Mouse (Mus musculus) inflammation-experienced regulatory T-cells, adult 6 months (primary cell): ENCODE data around the gene Prkaa1. TPM values are rescaled to one million over a fixed set of nuclear protein-coding genes. Genes with fewer than 3 reads are reported as not detected.

Experiments
- ATAC-seq: one replicate; pipeline ENCODE4 v1.8.0; 2017
- polyA plus RNA-seq, 3 experiments: library from polyadenylated mRNA; unstranded; fragments of 100-300 nt; shearing (Covaris generic); gene quantifications; one replicate each; pipeline ENCODE4 v1.2.1; 2017

Prkaa1 gene
- polyA plus RNA-seq: 10 to 100 TPM; 18.1 to 22.5 (median 21.9) TPM

GRCm38 (mm10) chr15:5143361-5144020 lies at the start of gene Prkaa1:
Gene Prkaa1, plus strand, starts transcription at chr15:5143861.
- ATAC-seq: peak; percentile 70

DNA sequence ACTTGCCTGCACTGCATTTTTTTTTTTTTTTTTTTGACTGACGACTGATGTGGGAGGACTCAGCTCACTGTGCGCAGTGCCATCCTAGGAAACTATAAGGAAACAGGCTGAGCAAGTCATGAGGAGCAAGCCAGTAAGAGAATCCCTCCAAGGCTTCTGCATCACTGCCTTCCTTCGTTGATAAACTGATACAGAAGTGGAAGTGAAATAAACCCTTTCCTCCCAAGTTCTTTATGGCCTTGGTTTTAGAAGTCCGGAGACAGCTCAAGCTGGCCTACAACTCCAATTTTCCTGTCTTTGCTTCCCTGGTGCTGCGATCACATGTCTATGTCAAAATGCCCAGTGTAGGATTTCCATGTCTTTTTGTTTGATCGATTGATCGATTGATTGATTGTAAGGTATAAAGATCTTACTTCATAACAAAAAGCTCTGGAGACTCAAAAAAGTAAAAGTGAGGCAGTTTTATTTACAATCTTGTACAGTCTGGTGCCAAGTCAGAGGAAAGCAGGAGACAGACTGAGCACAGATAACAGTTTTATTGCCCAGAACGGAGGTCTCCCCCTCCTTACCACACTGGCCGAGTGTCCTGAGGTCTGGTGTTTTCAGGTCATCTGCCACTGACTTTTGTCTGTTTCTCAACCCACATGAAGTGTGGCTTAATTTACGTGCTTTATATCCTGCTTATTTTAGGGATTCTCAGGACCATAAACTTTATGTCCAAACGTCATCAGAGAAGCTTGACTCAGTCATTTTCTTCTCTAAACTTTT lies 47.9 kb upstream of the Prkaa1 start:
- ATAC-seq: no peak

DNA sequence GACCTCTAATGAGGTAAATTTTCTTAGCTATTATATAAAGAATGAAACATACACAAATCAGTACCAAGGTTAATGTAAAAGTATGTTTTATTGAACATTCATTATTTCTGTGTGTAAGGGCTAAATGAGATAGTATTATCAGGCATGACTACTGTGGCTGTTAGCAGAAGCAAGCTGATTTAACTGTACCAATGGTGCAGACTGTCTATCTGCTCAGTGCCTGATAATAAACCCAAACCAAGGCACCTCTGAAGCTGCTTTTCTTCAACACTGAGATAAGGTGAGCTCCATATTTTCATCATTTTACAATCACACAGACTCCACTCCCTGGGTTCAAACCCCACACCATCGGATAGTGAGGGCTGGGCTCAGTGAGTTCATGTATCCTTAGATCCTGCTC lies 46.3 kb upstream of the Prkaa1 start:
- ATAC-seq: no peak

- no peak for ATAC-seq
Observed at GRCm38 (mm10) chr15:5102312-5102711, 41.3 kb upstream of the Prkaa1 start.

GRCm38 (mm10) chr15:5105891-5106290 lies 37.8 kb upstream of the Prkaa1 start:
- no peak for ATAC-seq

DNA sequence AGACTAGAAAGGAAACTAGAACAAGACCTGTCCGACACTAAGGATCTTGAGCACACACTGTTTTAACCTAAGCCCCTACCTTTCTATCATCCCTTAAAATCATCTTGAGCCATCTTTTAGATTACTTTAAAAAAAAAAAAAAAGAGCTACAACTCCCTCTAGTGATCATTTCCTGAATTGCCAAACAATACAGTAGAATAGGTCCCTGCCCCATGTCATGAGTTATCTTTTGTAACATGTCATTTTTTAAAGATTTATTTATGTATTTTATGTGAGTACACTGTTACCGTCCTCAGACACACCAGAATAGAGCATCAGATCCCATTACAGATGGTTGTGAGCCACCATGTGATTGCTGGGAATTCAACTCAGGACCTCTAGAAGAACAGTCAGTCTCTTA lies 37.4 kb upstream of the Prkaa1 start:
- peak; percentile 34 for ATAC-seq

DNA sequence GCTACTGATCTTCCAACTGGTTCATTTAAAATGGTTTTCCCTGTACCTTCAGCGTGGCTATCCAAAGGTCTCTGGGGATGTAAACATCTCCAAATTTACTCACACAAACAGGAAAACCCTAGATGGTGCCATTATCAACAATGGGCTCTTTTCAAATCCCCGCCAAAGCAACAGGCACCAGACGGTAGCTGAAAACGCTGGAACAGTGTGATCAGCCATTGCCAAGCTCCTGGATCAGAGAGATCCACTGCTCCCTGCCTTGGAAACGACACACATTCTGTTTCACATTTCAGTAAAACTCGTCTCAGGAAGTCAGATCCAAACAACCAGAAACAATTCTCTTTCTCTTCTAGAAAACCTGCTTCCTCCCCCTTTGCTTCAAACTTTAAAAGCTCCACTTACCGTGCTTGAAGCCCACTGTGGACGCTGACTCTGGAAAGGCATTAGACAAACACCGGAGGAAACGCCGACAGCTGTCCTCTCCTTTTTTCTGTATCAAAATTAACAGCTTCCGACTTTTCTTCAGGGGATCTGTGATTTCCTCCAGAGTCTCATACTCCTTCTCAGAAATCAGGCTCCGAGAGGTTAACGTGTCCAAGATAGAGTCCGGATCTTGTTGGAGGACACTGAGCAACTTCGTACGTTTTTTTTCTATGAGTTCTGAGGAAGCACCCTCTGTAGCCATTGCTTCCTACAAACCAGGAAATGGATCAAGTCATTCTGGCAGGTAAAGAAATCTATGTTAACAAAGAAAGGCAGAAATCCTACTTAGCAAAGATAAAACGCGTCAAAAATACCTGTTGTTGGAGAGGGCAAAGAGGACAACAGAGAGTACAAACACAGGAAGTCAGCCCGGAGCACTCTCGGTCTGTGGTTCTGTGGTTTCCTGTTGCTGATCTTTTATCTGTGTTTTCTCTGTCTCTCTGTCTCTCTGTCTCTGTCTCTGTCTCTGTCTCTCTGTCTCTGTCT lies 35.7 kb upstream of the Prkaa1 start, which contains the start of gene Card6:
TSS of gene Card6 (minus strand) at position 854 of the 969 bp plus-strand sequence.
- peak; percentile 94 for ATAC-seq

- ATAC-seq: no peak
Observed at GRCm38 (mm10) chr15:5108655-5109040, 35.0 kb upstream of the Prkaa1 start.

DNA sequence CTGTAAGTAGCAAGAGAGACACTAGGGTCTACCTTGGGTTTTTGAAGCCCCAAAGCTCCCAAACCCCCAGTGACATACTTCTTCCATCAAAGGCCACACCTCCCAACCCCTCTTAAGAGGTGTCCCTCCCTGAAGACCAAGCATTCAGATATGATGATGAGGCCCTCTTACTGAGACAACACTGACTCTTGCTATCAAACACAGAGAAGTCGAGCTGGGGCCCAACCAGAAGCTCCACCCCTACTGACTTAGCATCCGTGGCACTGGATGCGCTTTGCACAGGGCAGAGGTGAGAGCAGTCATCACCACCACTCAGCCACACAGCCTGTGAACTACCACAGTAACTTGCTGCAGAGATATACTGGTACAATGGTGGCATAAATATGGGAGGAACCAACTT lies 31.0 kb upstream of the Prkaa1 start:
- ATAC-seq: no peak

GRCm38 (mm10) chr15:5115173-5115572 lies 28.5 kb upstream of the Prkaa1 start:
- ATAC-seq: no peak

- peak; percentile 95 for ATAC-seq
Observed at GRCm38 (mm10) chr15:5116270-5117030, 27.2 kb upstream of the Prkaa1 start, which contains the start of gene Rpl37. Gene Rpl37, plus strand, starts transcription at chr15:5116645.

GRCm38 (mm10) chr15:5117031-5117601 lies 26.5 kb upstream of the Prkaa1 start:
- ATAC-seq: no peak

DNA sequence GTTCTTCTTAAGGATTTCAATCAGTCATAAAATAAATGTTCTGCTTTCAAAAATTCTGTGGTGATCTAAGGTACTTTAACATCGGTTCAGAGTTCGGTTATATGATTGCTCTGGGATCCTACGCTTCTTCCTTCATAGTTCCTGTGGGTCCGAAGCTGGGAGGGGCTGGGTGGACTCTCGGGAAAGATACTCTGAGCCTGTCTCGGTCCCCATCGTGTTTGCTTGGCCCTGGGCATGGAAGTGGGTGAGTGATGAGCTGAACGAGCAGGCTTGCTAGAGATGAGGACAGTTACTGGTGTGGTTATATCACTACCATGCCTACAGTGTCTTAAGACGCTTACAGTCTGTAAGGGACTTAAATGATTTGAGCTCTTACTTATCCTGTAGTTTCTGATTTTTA lies 25.0 kb upstream of the Prkaa1 start:
- ATAC-seq: no peak

GRCm38 (mm10) chr15:5119192-5119591 lies 24.5 kb upstream of the Prkaa1 start:
- ATAC-seq: no peak

GRCm38 (mm10) chr15:5119707-5120106 lies 24.0 kb upstream of the Prkaa1 start:
- no peak for ATAC-seq

DNA sequence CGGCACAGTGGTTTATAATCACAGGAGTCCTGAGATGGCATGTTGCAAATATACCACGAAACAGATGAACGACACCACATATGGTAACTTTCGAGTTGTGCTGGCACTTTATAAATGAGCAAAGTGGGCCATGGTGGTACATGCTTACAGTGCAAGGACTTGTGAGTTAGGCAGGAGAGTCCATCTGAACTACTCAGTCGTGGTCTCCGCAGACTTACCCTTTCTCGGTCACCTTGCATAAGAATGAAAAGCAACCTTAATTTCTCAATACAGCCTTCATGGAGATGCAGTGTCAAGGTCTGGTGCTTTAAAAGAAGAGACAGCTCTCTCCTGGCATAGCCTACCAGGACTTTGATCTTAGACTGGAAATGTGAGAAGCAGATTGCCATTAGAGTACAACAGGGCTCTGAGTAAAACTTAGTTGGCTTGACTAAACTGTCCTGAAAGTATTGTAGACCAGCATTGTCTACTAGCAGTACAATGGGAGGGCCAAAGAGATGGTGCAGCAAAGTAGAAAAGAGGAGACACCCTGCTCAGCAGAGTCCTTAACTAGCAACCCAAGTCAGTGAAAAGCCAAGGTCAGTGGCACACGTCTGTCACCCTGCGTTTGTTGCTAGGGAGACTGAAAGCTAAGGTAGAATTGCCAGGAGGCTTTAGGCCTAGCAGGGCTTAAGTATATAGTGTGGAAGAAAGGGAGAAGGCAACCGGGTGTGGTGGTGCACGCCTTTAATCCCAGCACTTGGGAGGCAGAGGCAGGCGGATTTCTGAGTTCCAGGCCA lies 21.9 kb upstream of the Prkaa1 start:
- ATAC-seq: no peak

GRCm38 (mm10) chr15:5126456-5126855 lies 17.2 kb upstream of the Prkaa1 start:
- ATAC-seq: no peak

DNA sequence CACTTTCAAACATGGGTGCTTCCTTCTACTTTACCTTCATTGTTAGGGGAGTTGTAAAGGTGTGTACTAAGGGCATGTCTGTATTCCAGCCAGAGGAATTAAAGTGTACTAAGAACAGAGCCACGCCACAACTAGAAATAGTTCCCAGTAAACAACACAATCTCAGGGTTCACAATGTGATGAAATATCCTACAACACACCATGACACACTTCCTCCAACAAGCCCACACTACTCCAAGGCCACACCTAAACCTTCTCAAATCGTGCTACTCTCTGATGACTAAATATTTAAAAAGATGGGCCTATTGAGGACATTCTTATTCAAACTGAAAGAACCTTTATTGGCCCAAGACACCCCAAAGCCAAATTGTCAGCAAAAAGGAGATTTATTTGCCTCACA lies 16.2 kb upstream of the Prkaa1 start:
- ATAC-seq: no peak

DNA sequence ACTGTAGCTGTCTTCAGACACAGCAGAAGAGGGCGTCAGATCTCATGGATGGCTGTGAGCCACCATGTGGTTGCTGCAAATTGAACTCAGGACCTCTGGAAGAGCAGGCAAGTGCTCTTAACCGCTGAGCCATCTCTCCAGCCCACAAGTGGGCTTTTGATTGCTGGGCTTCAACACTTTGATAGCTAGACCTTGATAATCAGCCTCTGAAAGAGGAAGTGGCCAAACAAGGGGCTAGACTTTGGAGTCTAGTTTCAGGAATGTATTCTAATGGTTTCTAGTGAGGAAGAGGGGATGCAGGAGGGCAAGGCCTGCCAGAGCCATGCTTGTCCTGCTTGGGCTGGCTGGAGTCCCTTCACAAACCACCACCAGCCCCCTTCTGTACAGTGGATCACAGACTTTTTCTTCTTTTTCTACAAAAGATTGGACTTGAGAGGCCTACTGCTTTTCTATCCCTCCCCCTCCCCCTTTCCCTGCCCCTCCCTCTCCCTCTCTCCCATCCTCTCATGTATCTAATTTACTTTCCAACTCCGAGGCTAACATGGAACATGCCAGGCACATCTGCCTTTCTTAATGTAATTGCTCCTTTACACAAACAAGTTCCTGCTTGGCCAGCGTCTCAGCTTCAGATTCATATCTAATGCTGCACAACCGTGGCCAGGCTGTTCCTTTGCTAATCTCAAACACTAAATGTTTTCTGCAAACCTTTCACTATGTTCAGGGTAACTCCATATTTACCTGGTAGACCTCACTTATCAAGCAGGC lies 15.3 kb upstream of the Prkaa1 start:
- no peak for ATAC-seq
